Mouse (Mus musculus) kidney, adult 2 months (tissue): ENCODE data around the gene Egfr.

Source experiments
- CTCF ChIP-seq: fragments of 200-500 bp; conservative IDR thresholded peaks from 2 replicates; pipeline ENCODE4 v1.5.1; 2011; ENCODE audit warnings: low read depth, mild to moderate bottlenecking, control low read depth, low read length, moderate library complexity, mixed read lengths; ENCODE audit not compliant: insufficient read depth, insufficient read length
- POLR2A ChIP-seq: fragments of 200-500 bp; IDR thresholded peaks from one replicate; pipeline ENCODE4 v1.6.1; 2011; ENCODE audit warnings: low read depth, low read length, control low read depth

GRCm38 (mm10) chr11:16817336-16818034, 65.5 kb downstream of the Egfr start:
- no peak for TF ChIP-seq CTCF
- no peak for TF ChIP-seq POLR2A
